In genomic region chr19:5894002-5894678, GRCm38 (mm10) we compare ENCODE assay signal across 8 mouse cellular contexts. TPM values are rescaled to one million over a fixed set of nuclear protein-coding genes. Genes with fewer than 3 reads are reported as not detected.
DNase-seq lines count a peak whose midpoint lies in the region; ATAC-seq and TF ChIP-seq lines count a peak whose summit lies in the region.

Tigd3 (minus strand) TSS chr19:5894149.

- no peaks in the 10 kb centered on the region for H3K27me3 ChIP-seq in forebrain, embryonic 13.5 days
- H3K27me3 ChIP-seq in liver, embryonic 16.5 days (ENCODE audit: control insufficient read depth, insufficient read depth, low read depth, low read length), result peaks cover 12% of the 10 kb centered on the region
- H3K27me3 ChIP-seq in neural tube, embryonic 12.5 days (replicated peaks), result no peaks in the 10 kb centered on the region
- H3K27me3 ChIP-seq in stomach, postnatal 0 days (ENCODE audit: control insufficient read depth, insufficient read depth, low read length), result no peaks in the 10 kb centered on the region

- peaks cover 46% of the 10 kb centered on the region for H3K36me3 ChIP-seq in forebrain, embryonic 13.5 days (ENCODE audit: poor library complexity, severe bottlenecking)
- H3K36me3 ChIP-seq in liver, embryonic 16.5 days (ENCODE audit: control insufficient read depth, insufficient read depth), result peaks cover 16% of the 10 kb centered on the region
- H3K36me3 ChIP-seq in neural tube, embryonic 12.5 days, result peaks cover 31% of the 10 kb centered on the region
- peaks cover 10% of the 10 kb centered on the region for H3K36me3 ChIP-seq in stomach, postnatal 0 days (ENCODE audit: control insufficient read depth, insufficient read depth, low read length)

- no peak for TF ChIP-seq CTCF in stomach, postnatal 0 days (IDR thresholded peaks at IDR 0.05; ENCODE audit: low read depth)

- peak within 1 kb of the TSS; percentile 77 for H3K4me2 ChIP-seq in forebrain, embryonic 13.5 days
- H3K4me2 ChIP-seq in liver, embryonic 16.5 days (ENCODE audit: low read depth, low read length), result peak within 1 kb of the TSS; percentile 98
- H3K4me2 ChIP-seq in neural tube, embryonic 12.5 days (replicated peaks), result peak within 1 kb of the TSS; percentile 91
- peak within 1 kb of the TSS; percentile 85 for H3K4me2 ChIP-seq in stomach, postnatal 0 days (replicated peaks; ENCODE audit: low read depth)

- H3K27ac ChIP-seq in forebrain, embryonic 13.5 days, result peak within 1 kb of the TSS; percentile 57
- H3K27ac ChIP-seq in liver, embryonic 16.5 days (ENCODE audit: low read length), result peak within 1 kb of the TSS; percentile 75
- no peak within 1 kb of the TSS for H3K27ac ChIP-seq in neural tube, embryonic 12.5 days
- 0 out of 2 replicates have a peak within 1 kb of the TSS, but pooled peaks have one; percentile 30 for H3K27ac ChIP-seq in stomach, postnatal 0 days (replicated peaks)

- peak within 1 kb of the TSS; percentile 88 for H3K9ac ChIP-seq in forebrain, embryonic 13.5 days
- H3K9ac ChIP-seq in liver, embryonic 16.5 days (ENCODE audit: low read depth, low read length), result peak within 1 kb of the TSS; percentile 88
- H3K9ac ChIP-seq in neural tube, embryonic 12.5 days, result peak within 1 kb of the TSS; percentile 89
- H3K9ac ChIP-seq in stomach, postnatal 0 days (ENCODE audit: low read length), result peak within 1 kb of the TSS; percentile 72

- intact Hi-C loops in heart, postnatal 10 days (cut with DNase I), result loop anchor here (2.0 kb wide), 1 partner anchor 17 kb away; no protein-coding TSS in a partner anchor

- H3K4me1 ChIP-seq in forebrain, embryonic 13.5 days, result peaks cover 37% of the 10 kb centered on the region
- H3K4me1 ChIP-seq in liver, embryonic 16.5 days (ENCODE audit: control insufficient read depth, low read depth, low read length), result peaks cover 15% of the 10 kb centered on the region
- H3K4me1 ChIP-seq in neural tube, embryonic 12.5 days, result peaks cover 12% of the 10 kb centered on the region
- no peaks in the 10 kb centered on the region; the same call in 1 of the 2 replicates for H3K4me1 ChIP-seq in stomach, postnatal 0 days (replicated peaks; ENCODE audit: control insufficient read depth, insufficient read depth)

- TF ChIP-seq EP300 in stomach, postnatal 0 days (optimal IDR thresholded peaks at IDR 0.05), result no peak

- DNase-seq in ES-CJ7 (ENCODE audit: low read depth, low spot score), result peak; percentile 94
- peak; percentile 97 for DNase-seq in heart, postnatal 10 days
- DNase-seq in kidney, postnatal 4 days, result peak; percentile 98 to 99
- peak; percentile 90 for DNase-seq in stomach, postnatal 0 days (ENCODE audit: low spot score)

- ATAC-seq in cerebellum, adult (ENCODE audit: insufficient number of reproducible peaks, low FRiP score, low TSS enrichment), result peak; percentile 92
- peak; percentile 97 for ATAC-seq in forebrain, embryonic 13.5 days
- ATAC-seq in liver, embryonic 16.5 days (ENCODE audit: low read depth), result peak; percentile 96
- peak; percentile 96 for ATAC-seq in neural tube, embryonic 12.5 days (ENCODE audit: low FRiP score, low read depth)
- peak; percentile 94 for ATAC-seq in stomach, postnatal 0 days (ENCODE audit: low FRiP score, low TSS enrichment)

- peak within 1 kb of the TSS; percentile 64 for H3K4me3 ChIP-seq in forebrain, embryonic 13.5 days
- H3K4me3 ChIP-seq in liver, embryonic 16.5 days (ENCODE audit: low read depth, low read length), result peak within 1 kb of the TSS; percentile 74
- peak within 1 kb of the TSS; percentile 73 for H3K4me3 ChIP-seq in neural tube, embryonic 12.5 days
- peak within 1 kb of the TSS; percentile 62 for H3K4me3 ChIP-seq in stomach, postnatal 0 days (ENCODE audit: low read depth, low read length)

- H3K9me3 ChIP-seq in forebrain, embryonic 13.5 days (replicated peaks), result no peaks in the 10 kb centered on the region
- H3K9me3 ChIP-seq in liver, embryonic 16.5 days (replicated peaks; ENCODE audit: control insufficient read depth, low read length), result no peaks in the 10 kb centered on the region
- H3K9me3 ChIP-seq in neural tube, embryonic 12.5 days, result no peaks in the 10 kb centered on the region
- H3K9me3 ChIP-seq in stomach, postnatal 0 days (ENCODE audit: control insufficient read depth, low read length), result no peaks in the 10 kb centered on the region

- 5% methylated on average over 36 of the region's 36 CpGs for WGBS in forebrain, embryonic 13.5 days
- WGBS in liver, embryonic 16.5 days (ENCODE audit: insufficient replicate concordance), result 3% methylated on average over 36 of the region's 36 CpGs
- 5% methylated on average over 36 of the region's 36 CpGs for WGBS in neural tube, embryonic 12.5 days
- WGBS in stomach, postnatal 0 days, result 3% methylated on average over 34 of the region's 36 CpGs

RNA-seq across cellular contexts. Expression of gene Tigd3, which starts in this region (rescaled TPM):
- 13.1 and 15.5 TPM in 2 replicates for polyA plus RNA-seq in forebrain, embryonic 13.5 days (2015; fragmentation: Nextera tagmentation; extraction: Ambion mirVana)
- total RNA-seq in heart, postnatal 10 days (2021), result 1 to 10 TPM; 1.1 to 1.2 TPM
- polyA plus RNA-seq in liver, embryonic 16.5 days (2015; fragmentation: Nextera tagmentation; extraction: Ambion mirVana), result 2.3 and 2.6 TPM in 2 replicates
- polyA plus RNA-seq in neural tube, embryonic 12.5 days (2016; fragmentation: Nextera tagmentation; extraction: Ambion mirVana), result 10.5 and 11.8 TPM in 2 replicates
- polyA plus RNA-seq in stomach, postnatal 0 days (2015; fragmentation: Nextera tagmentation; extraction: Ambion mirVana), result 0.77 and 1.0 TPM in 2 replicates
